ENCODE assay signal across 7 mouse cellular contexts in the genomic region with DNA sequence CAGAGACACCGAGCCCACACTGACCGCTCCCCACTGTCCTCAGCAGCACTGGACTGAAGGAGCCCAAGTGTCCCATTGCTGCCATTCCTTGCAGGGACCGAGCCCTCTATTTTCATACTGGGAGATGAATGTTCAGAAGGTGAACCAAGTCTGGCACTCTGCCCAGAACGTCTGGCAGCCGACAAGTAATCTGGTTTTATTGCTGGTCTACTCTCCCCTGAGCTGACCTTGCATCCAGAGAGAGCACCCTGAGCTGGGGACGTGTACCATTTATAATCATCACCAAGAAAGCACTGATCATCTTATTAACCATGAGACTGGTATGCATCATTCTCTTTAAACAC.
DNase-seq lines count a peak whose midpoint lies in the region; ATAC-seq lines count a peak whose summit lies in the region.

No protein-coding gene starts in this region.

- H3K36me3 ChIP-seq in heart, embryonic 13.5 days: peaks cover 6% of the 10 kb centered on the region; the same call in 1 of the 2 replicates

- H3K27ac ChIP-seq in heart, embryonic 13.5 days (replicated peaks): peak overlapping the region; percentile 26; the same call in 1 of the 2 replicates

- H3K4me3 ChIP-seq in heart, embryonic 13.5 days: no peak overlapping the region

- 29% methylated on average over 6 of the region's 6 CpGs for WGBS in heart, embryonic 13.5 days

- H3K4me1 ChIP-seq in heart, embryonic 13.5 days: peaks cover 28% of the 10 kb centered on the region

- H3K9me3 ChIP-seq in heart, embryonic 13.5 days: no peaks in the 10 kb centered on the region

- ATAC-seq in heart, embryonic 13.5 days (ENCODE audit: extremely low read depth, insufficient number of reproducible peaks, low FRiP score, low TSS enrichment): no peak

- no peak overlapping the region for H3K4me2 ChIP-seq in heart, embryonic 13.5 days

- peak; percentile 30 for DNase-seq in ovary, postnatal 36 days (ENCODE audit: low spot score)
- DNase-seq in ovary, postnatal 10 days (ENCODE audit: low spot score): no peak
- DNase-seq in cerebellum, adult 9-11 months: peak; percentile 56
- DNase-seq in kidney, postnatal 4 days: peak; percentile 64 to 69
- peak; percentile 84 for DNase-seq in skeletal muscle tissue, adult 2 months (ENCODE audit: low read depth, low spot score)
- DNase-seq in T-cell, adult 2 months (ENCODE audit: low spot score): no peak

- no peak overlapping the region for H3K9ac ChIP-seq in heart, embryonic 13.5 days

- no peaks in the 10 kb centered on the region for H3K27me3 ChIP-seq in heart, embryonic 13.5 days (replicated peaks)

Comparison
In these comparisons a context has a peak if more than half of its experiments do, and no peak if none do; other contexts are left out.
1. DNase-seq: peak in ovary, postnatal 36 days (single experiment), cerebellum, adult 9-11 months (single experiment), kidney, postnatal 4 days (2 of 2) and skeletal muscle tissue, adult 2 months (single experiment); none in ovary, postnatal 10 days (single experiment) and T-cell, adult 2 months (single experiment).